Mouse (Mus musculus) embryonic facial prominence, embryonic 11.5 days (tissue): Measurements from ENCODE around the gene Actn3. TPM values are rescaled to one million over a fixed set of nuclear protein-coding genes. Genes with fewer than 3 reads are reported as not detected.

ENCODE experiments used
- ATAC-seq: fragments of 200-750 bp; cut with Nextera tagmentation; replicated peaks from 2 replicates; pipeline ENCODE4 v1.8.0; 2017; ENCODE audit warnings: low read depth; ENCODE audit not compliant: insufficient number of reproducible peaks, low FRiP score, low TSS enrichment
- DNase-seq: peaks from one replicate; pipeline ENCODE4 v3.0.0-alpha.2; 2015; ENCODE audit warnings: low spot score
- H3K27ac ChIP-seq: fragments of 300-500 bp; sonication (generic); replicated peaks from 2 replicates; pipeline ENCODE4 v1.5.1; 2014; ENCODE audit warnings: mild to moderate bottlenecking, low read depth, low read length, control low read depth
- H3K27me3 ChIP-seq: fragments of 300-500 bp; sonication (generic); 2 replicates; pipeline ENCODE4 v1.6.1; 2014; ENCODE audit warnings: mild to moderate bottlenecking, low read length, moderate library complexity, mixed read lengths; ENCODE audit not compliant: control insufficient read depth, insufficient read depth
- H3K36me3 ChIP-seq: fragments of 300-500 bp; sonication (generic); replicated peaks from 2 replicates; pipeline ENCODE4 v1.6.1; 2014; ENCODE audit warnings: low read depth, mild to moderate bottlenecking, low read length, moderate library complexity, mixed read lengths; ENCODE audit not compliant: control insufficient read depth, insufficient read depth
- H3K4me1 ChIP-seq: fragments of 300-500 bp; sonication (generic); 2 replicates; pipeline ENCODE4 v1.6.1; 2014; ENCODE audit warnings: low read length, mixed read lengths; ENCODE audit not compliant: control insufficient read depth, insufficient read depth
- H3K4me2 ChIP-seq: fragments of 300-500 bp; sonication (generic); 2 replicates; pipeline ENCODE4 v1.6.1; 2014; ENCODE audit warnings: low read depth, mild to moderate bottlenecking, control low read depth, low read length, moderate library complexity
- H3K4me3 ChIP-seq: fragments of 300-500 bp; sonication (generic); 2 replicates; pipeline ENCODE4 v1.5.1; 2014; ENCODE audit warnings: low read depth, low read length, control low read depth
- H3K9ac ChIP-seq: fragments of 300-500 bp; sonication (generic); replicated peaks from 2 replicates; pipeline ENCODE4 v1.6.1; 2014; ENCODE audit warnings: mild to moderate bottlenecking, control low read depth, low read length
- H3K9me3 ChIP-seq: fragments of 300-500 bp; sonication (generic); replicated peaks from 2 replicates; pipeline ENCODE4 v1.6.1; 2016; ENCODE audit warnings: mild to moderate bottlenecking, low read length, inconsistent platforms, mixed read lengths; ENCODE audit not compliant: control insufficient read depth
- WGBS: fragments of 180-500 bp; shearing (Covaris S2); extraction: QIAGEN DNeasy Blood & Tissue Kit; methylation state at CpG from one replicate; pipeline ENCODE4 v1.1.7; 2014; 5-methylcytosine and 5-hydroxymethylcytosine counted together
- polyA plus RNA-seq: library from polyadenylated mRNA; unstranded; fragments of >200 nt; fragmentation: Nextera tagmentation; extraction: Ambion mirVana; gene quantifications from 2 replicates; pipeline ENCODE4 v1.2.1, GENCODE M21; 2014

The Actn3 gene
- polyA plus RNA-seq, 1 experiment from 2014 or later: 5.6 TPM

GRCm38 (mm10) chr19:4839149-4839548 lies 38.6 kb downstream of the Actn3 start, which contains the start of the genes Ccs and Ccdc87:
TSS of gene Ccs (minus strand) at chr19:4839332.
TSS of gene Ccdc87 (plus strand) at chr19:4839366.
- peak; percentile 97 for ATAC-seq
- DNase-seq: peak; percentile 97
- Histone ChIP-seq H3K9me3 (no peaks in the 10 kb centered on the region), H3K4me3 (peak within 1 kb of the TSS; percentile 64), H3K27me3 (peaks cover 3% of the 10 kb centered on the region), H3K36me3 (no peaks in the 10 kb centered on the region), H3K4me2 (peak within 1 kb of the TSS; percentile 92), H3K4me1 (no peaks in the 10 kb centered on the region), H3K9ac (peak within 1 kb of the TSS; percentile 79), H3K27ac (no peak within 1 kb of the TSS)
- 0% methylated on average over 25 of the region's 25 CpGs for WGBS

GRCm38 (mm10) chr19:4838526-4839140 lies 39.1 kb downstream of the Actn3 start:
- H3K9me3 ChIP-seq: no peaks in the 10 kb centered on the region
- H3K4me2 ChIP-seq: peak overlapping the region; percentile 92
- H3K9ac ChIP-seq: peak overlapping the region; percentile 79
- DNase-seq (peak; percentile 4), ATAC-seq (0 out of 2 replicates have a peak, but pooled peaks have one; percentile 7)
- H3K36me3 ChIP-seq: no peaks in the 10 kb centered on the region
- WGBS: 33% methylated on average over 10 of the region's 10 CpGs
- H3K4me1 ChIP-seq: no peaks in the 10 kb centered on the region
- no peak overlapping the region for H3K27ac ChIP-seq
- H3K27me3 ChIP-seq: peaks cover 3% of the 10 kb centered on the region
- peak overlapping the region; percentile 64 for H3K4me3 ChIP-seq

- no peaks in the 10 kb centered on the region for H3K36me3 ChIP-seq
- DNase-seq: no peak
- H3K9ac ChIP-seq: no peak overlapping the region
- H3K9me3 ChIP-seq: no peaks in the 10 kb centered on the region
- no peak overlapping the region for H3K27ac ChIP-seq
- H3K4me1 ChIP-seq: no peaks in the 10 kb centered on the region
- WGBS: 92% methylated on average over 6 of the region's 6 CpGs
- peaks cover 3% of the 10 kb centered on the region for H3K27me3 ChIP-seq
- no peak overlapping the region for H3K4me2 ChIP-seq
- no peak for ATAC-seq
- H3K4me3 ChIP-seq: no peak overlapping the region
These were observed 40.7 kb downstream of the Actn3 start for GRCm38 (mm10) chr19:4837049-4837448.

- Histone ChIP-seq H3K9ac (no peak overlapping the region; the same call in 1 of the 2 replicates), H3K27ac (no peak overlapping the region), H3K4me1 (no peaks in the 10 kb centered on the region), H3K4me3 (no peak overlapping the region), H3K9me3 (no peaks in the 10 kb centered on the region), H3K4me2 (no peak overlapping the region), H3K27me3 (peaks cover 3% of the 10 kb centered on the region), H3K36me3 (no peaks in the 10 kb centered on the region)
- WGBS: 77% methylated on average over 2 of the region's 2 CpGs
- ATAC-seq: no peak
- no peak for DNase-seq
These were observed 41.6 kb downstream of the Actn3 start for GRCm38 (mm10) chr19:4836096-4836495.

- no peak overlapping the region for H3K4me2 ChIP-seq
- no peak overlapping the region for H3K27ac ChIP-seq
- no peak overlapping the region for H3K4me3 ChIP-seq
- H3K36me3 ChIP-seq: no peaks in the 10 kb centered on the region
- no peak for DNase-seq
- no peaks in the 10 kb centered on the region for H3K27me3 ChIP-seq
- H3K9ac ChIP-seq: no peak overlapping the region
- H3K9me3 ChIP-seq: no peaks in the 10 kb centered on the region
- 79% methylated on average over 8 of the region's 8 CpGs for WGBS
- no peaks in the 10 kb centered on the region for H3K4me1 ChIP-seq
- no peak for ATAC-seq
These were observed 43.7 kb downstream of the Actn3 start for GRCm38 (mm10) chr19:4833977-4834376.

DNA sequence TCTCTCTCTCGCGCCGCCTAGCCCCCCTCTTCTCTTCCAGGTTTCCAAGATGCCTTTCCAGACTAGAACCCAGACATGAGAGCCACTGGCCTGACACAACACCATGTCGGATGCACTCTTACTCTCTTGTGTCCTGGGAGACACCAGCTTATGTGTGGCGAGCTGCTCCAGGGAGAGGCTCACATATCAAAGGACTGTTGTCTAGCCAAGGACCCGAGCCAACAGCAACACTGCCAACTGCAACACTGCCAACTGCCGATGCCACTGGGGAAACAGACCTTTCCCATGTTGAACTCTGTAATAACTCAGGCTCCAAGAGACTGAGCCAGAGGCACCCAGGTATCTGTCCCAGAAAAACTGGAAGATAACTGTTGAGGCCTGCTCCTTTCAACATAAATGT lies 48.6 kb downstream of the Actn3 start:
- WGBS: 70% methylated on average over 7 of the region's 7 CpGs
- no peaks in the 10 kb centered on the region for H3K9me3 ChIP-seq
- no peak overlapping the region for H3K27ac ChIP-seq

DNA sequence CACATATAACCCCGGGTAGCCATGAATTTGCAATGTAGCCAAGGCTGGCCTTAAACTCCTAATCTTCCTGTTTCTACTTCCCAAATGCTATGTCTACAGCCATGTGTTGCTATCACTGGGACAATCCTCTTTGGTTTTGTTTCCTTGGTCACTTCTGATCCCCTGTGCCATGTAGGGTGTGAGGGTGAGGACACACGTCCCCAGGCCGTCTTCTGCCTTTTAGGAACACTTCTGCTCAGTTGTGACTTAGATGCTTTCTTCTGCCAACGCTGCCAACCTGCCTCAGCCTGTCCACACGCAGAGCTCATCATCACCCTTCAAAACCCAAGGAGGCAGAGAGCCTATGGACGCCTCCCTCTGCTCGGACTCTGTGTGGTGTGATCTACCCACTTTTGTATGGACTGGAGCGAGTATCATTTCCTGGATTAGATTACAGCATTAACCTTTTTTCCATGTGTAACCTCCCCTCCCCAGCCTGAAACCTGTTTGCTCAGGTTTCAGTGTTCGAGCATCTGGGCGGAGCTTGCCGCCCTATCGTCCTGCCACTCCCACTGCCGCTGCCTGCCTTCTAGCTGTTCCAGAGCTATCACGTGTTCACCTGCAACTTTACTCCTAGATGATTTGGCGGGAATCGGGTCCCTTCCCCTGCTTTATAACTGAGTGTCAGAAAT lies 49.1 kb downstream of the Actn3 start:
- no peak overlapping the region for H3K4me3 ChIP-seq
- no peaks in the 10 kb centered on the region for H3K36me3 ChIP-seq
- H3K4me2 ChIP-seq: no peak overlapping the region
- no peaks in the 10 kb centered on the region for H3K27me3 ChIP-seq
- DNase-seq (peak; percentile 8), ATAC-seq (no peak)
- no peaks in the 10 kb centered on the region for H3K4me1 ChIP-seq
- no peak overlapping the region for H3K9ac ChIP-seq
- no peak overlapping the region for H3K27ac ChIP-seq
- no peaks in the 10 kb centered on the region for H3K9me3 ChIP-seq
- WGBS: 53% methylated on average over 16 of the region's 16 CpGs

More for the DNA sequence above, 48.6 kb downstream of the Actn3 start:
- ATAC-seq (no peak), DNase-seq (no peak)
- Histone ChIP-seq H3K4me3 (no peak overlapping the region), H3K4me1 (no peaks in the 10 kb centered on the region), H3K27me3 (no peaks in the 10 kb centered on the region), H3K4me2 (no peak overlapping the region), H3K36me3 (no peaks in the 10 kb centered on the region), H3K9ac (no peak overlapping the region)

DNA sequence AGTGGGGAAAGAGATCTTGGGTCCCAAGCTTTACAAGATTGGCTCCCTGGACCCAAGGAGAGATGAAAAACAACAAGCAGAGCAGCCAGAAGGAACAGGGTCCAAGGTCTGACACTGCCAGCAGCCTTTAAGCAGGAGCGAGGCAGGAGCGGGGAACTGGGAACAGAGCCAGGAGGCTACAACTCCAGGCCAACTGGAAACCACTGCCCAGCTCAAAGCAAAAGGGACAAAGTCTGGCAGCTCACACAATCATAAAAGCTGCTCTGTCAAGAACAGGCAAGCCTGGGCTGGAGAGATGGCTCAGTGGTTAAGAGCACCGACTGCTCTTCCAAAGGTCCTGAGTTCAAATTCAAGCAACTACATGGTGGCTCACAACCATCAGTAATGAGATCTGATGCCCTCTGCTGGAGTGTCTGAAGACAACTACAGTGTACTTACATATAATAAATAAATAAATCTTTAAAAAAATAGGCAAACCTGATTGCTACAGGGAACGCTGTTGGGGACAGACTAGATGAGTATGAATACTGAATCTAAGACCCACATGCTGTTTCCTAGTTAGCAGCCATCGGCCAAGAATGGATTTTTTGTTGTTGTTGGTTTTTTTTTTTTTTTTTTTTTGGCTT lies 56.9 kb downstream of the Actn3 start:
- Histone ChIP-seq H3K4me1 (no peaks in the 10 kb centered on the region), H3K9me3 (no peaks in the 10 kb centered on the region), H3K36me3 (no peaks in the 10 kb centered on the region), H3K9ac (no peak overlapping the region), H3K27ac (no peak overlapping the region), H3K4me3 (no peak overlapping the region), H3K4me2 (no peak overlapping the region), H3K27me3 (no peaks in the 10 kb centered on the region)
- no peak for DNase-seq
- no peak for ATAC-seq
- 90% methylated on average over 5 of the region's 5 CpGs for WGBS
